Mouse (Mus musculus) right cerebral cortex, postnatal 4 days (tissue): Measurements from ENCODE around the gene Mybbp1a.

Experiments used
- DNase-seq: peaks from one replicate; pipeline ENCODE4 v3.0.0-alpha.2; 2022

Mybbp1a gene

GRCm38 (mm10) chr11:72481952-72482351 is 40.8 kb downstream of the Mybbp1a start:
- no peak for DNase-seq

- no peak for DNase-seq
Observed at GRCm38 (mm10) chr11:72484549-72484948, 43.4 kb downstream of the Mybbp1a start.

- peak; percentile 47 for DNase-seq
Observed at GRCm38 (mm10) chr11:72485157-72485556, 44.0 kb downstream of the Mybbp1a start.

- no peak for DNase-seq
Observed at GRCm38 (mm10) chr11:72485960-72486359, 44.8 kb downstream of the Mybbp1a start.

- no peak for DNase-seq
Observed at GRCm38 (mm10) chr11:72487171-72487570, 46.0 kb downstream of the Mybbp1a start.

- DNase-seq = no peak
Observed at GRCm38 (mm10) chr11:72487739-72488138, 46.6 kb downstream of the Mybbp1a start.

GRCm38 (mm10) chr11:72488753-72489271 is 47.7 kb downstream of the Mybbp1a start:
- DNase-seq = peak; percentile 79

GRCm38 (mm10) chr11:72489397-72489796 is 48.2 kb downstream of the Mybbp1a start:
- DNase-seq = no peak

- peak; percentile 90 for DNase-seq
Observed at GRCm38 (mm10) chr11:72489881-72490301, 48.7 kb downstream of the Mybbp1a start, which contains the start of gene Spns2. Spns2 (minus strand) TSS chr11:72489904.

GRCm38 (mm10) chr11:72491130-72491960 is 50.2 kb downstream of the Mybbp1a start:
- DNase-seq = no peak

GRCm38 (mm10) chr11:72494046-72494988 is 53.2 kb downstream of the Mybbp1a start:
- no peak for DNase-seq

GRCm38 (mm10) chr11:72496066-72496465 is 54.9 kb downstream of the Mybbp1a start:
- DNase-seq = no peak

- DNase-seq = no peak
Observed at GRCm38 (mm10) chr11:72496775-72497174, 55.6 kb downstream of the Mybbp1a start.

- DNase-seq = no peak
Observed at GRCm38 (mm10) chr11:72497367-72497766, 56.2 kb downstream of the Mybbp1a start.

- DNase-seq = no peak
Observed at GRCm38 (mm10) chr11:72500139-72500538, 59.0 kb downstream of the Mybbp1a start.
